Mouse (Mus musculus): ENCODE results near the gene Atf6. TPM values are rescaled to one million over a fixed set of nuclear protein-coding genes. Genes with fewer than 3 reads are reported as not detected.

Gene Atf6
- polyA plus RNA-seq, 1 experiment from 2014 or later = 9.8 TPM

- Histone ChIP-seq H3K9ac (ENCODE audit: low read length) (no peak overlapping the region), H3K4me3 (replicated peaks; ENCODE audit: low read length) (no peak overlapping the region), H3K27ac (ENCODE audit: low read length) (no peak overlapping the region), H3K36me3 (ENCODE audit: control insufficient read depth, insufficient read depth, low read length) (no peaks in the 10 kb centered on the region), H3K4me1 (ENCODE audit: control insufficient read depth, insufficient read depth, low read length) (0 out of 2 replicates have a peak, but pooled peaks cover 16% of the 10 kb centered on the region), H3K9me3 (replicated peaks; ENCODE audit: control insufficient read depth, low read length) (no peaks in the 10 kb centered on the region), H3K27me3 (ENCODE audit: control insufficient read depth, insufficient read depth, low read length) (no peaks in the 10 kb centered on the region), H3K4me2 (ENCODE audit: low read depth, low read length) (no peak overlapping the region)
- ATAC-seq (ENCODE audit: insufficient read depth, low FRiP score) = no peak
- WGBS = 65% methylated on average over 13 of the region's 13 CpGs
Observed at GRCm38 (mm10) chr1:170657643-170658314, 209.8 kb downstream of the Atf6 start.

GRCm38 (mm10) chr1:170657228-170657521, 210.4 kb downstream of the Atf6 start:
- H3K4me2 ChIP-seq (ENCODE audit: low read depth, low read length) = no peak overlapping the region
- H3K36me3 ChIP-seq (ENCODE audit: control insufficient read depth, insufficient read depth, low read length) = no peaks in the 10 kb centered on the region
- no peak for ATAC-seq (ENCODE audit: insufficient read depth, low FRiP score)
- H3K27me3 ChIP-seq (ENCODE audit: control insufficient read depth, insufficient read depth, low read length) = no peaks in the 10 kb centered on the region
- no peaks in the 10 kb centered on the region for H3K9me3 ChIP-seq (replicated peaks; ENCODE audit: control insufficient read depth, low read length)
- H3K4me1 ChIP-seq (ENCODE audit: control insufficient read depth, insufficient read depth, low read length) = 0 out of 2 replicates have a peak, but pooled peaks cover 16% of the 10 kb centered on the region
- WGBS = 54% methylated on average over 2 of the region's 2 CpGs
- no peak overlapping the region for H3K27ac ChIP-seq (ENCODE audit: low read length)
- no peak overlapping the region for H3K9ac ChIP-seq (ENCODE audit: low read length)
- H3K4me3 ChIP-seq (replicated peaks; ENCODE audit: low read length) = no peak overlapping the region

GRCm38 (mm10) chr1:170656518-170657227, 210.9 kb downstream of the Atf6 start:
- no peak overlapping the region for H3K9ac ChIP-seq (ENCODE audit: low read length)

GRCm38 (mm10) chr1:170655280-170655917, 212.2 kb downstream of the Atf6 start:
- Histone ChIP-seq H3K4me2 (ENCODE audit: low read depth, low read length) (no peak overlapping the region), H3K36me3 (ENCODE audit: control insufficient read depth, insufficient read depth, low read length) (no peaks in the 10 kb centered on the region), H3K4me1 (ENCODE audit: control insufficient read depth, insufficient read depth, low read length) (peaks cover 23% of the 10 kb centered on the region; the same call in 1 of the 2 replicates), H3K9ac (ENCODE audit: low read length) (no peak overlapping the region), H3K4me3 (replicated peaks; ENCODE audit: low read length) (no peak overlapping the region), H3K27me3 (ENCODE audit: control insufficient read depth, insufficient read depth, low read length) (no peaks in the 10 kb centered on the region), H3K9me3 (replicated peaks; ENCODE audit: control insufficient read depth, low read length) (no peaks in the 10 kb centered on the region), H3K27ac (ENCODE audit: low read length) (no peak overlapping the region)
- 49% methylated on average over 5 of the region's 5 CpGs for WGBS
- ATAC-seq (ENCODE audit: insufficient read depth, low FRiP score) = peak; percentile 38; the same call in 1 of the 2 replicates

More at GRCm38 (mm10) chr1:170656518-170657227, 210.9 kb downstream of the Atf6 start:
- no peaks in the 10 kb centered on the region for H3K9me3 ChIP-seq (replicated peaks; ENCODE audit: control insufficient read depth, low read length)
- no peak overlapping the region for H3K27ac ChIP-seq (ENCODE audit: low read length)
- 76% methylated on average over 11 of the region's 11 CpGs for WGBS
- H3K4me2 ChIP-seq (ENCODE audit: low read depth, low read length) = no peak overlapping the region
- no peak for ATAC-seq (ENCODE audit: insufficient read depth, low FRiP score)
- H3K4me1 ChIP-seq (ENCODE audit: control insufficient read depth, insufficient read depth, low read length) = peaks cover 20% of the 10 kb centered on the region; the same call in 1 of the 2 replicates
- H3K27me3 ChIP-seq (ENCODE audit: control insufficient read depth, insufficient read depth, low read length) = no peaks in the 10 kb centered on the region
- H3K4me3 ChIP-seq (replicated peaks; ENCODE audit: low read length) = no peak overlapping the region
- H3K36me3 ChIP-seq (ENCODE audit: control insufficient read depth, insufficient read depth, low read length) = no peaks in the 10 kb centered on the region

Other genes starting within 250 kb of the Atf6 start
- gene Olfml2b, start 223.2 kb downstream of the Atf6 start, polyA plus RNA-seq (2015; fragmentation: Nextera tagmentation; extraction: Ambion mirVana) = 49.2 and 58.5 TPM in 2 replicates
- gene Gm26620, start 17.3 kb upstream of the Atf6 start, polyA plus RNA-seq (2015; fragmentation: Nextera tagmentation; extraction: Ambion mirVana) = 1.4 and 1.8 TPM in 2 replicates
- gene Dusp12, start 17.8 kb upstream of the Atf6 start, polyA plus RNA-seq (2015; fragmentation: Nextera tagmentation; extraction: Ambion mirVana) = 33.1 and 38.3 TPM in 2 replicates
- not detected in 2 replicates for gene Fcrlb, start 45.2 kb upstream of the Atf6 start, polyA plus RNA-seq (2015; fragmentation: Nextera tagmentation; extraction: Ambion mirVana)
- 0.15 TPM in 1 of 2 replicates, not detected in the other for gene Fcrla, start 59.8 kb upstream of the Atf6 start, polyA plus RNA-seq (2015; fragmentation: Nextera tagmentation; extraction: Ambion mirVana)
- 3.4 TPM in 2 replicates for gene Fcgr2b, start 108.8 kb upstream of the Atf6 start, polyA plus RNA-seq (2015; fragmentation: Nextera tagmentation; extraction: Ambion mirVana)
- gene Fcgr4, start 151.1 kb upstream of the Atf6 start, polyA plus RNA-seq (2015; fragmentation: Nextera tagmentation; extraction: Ambion mirVana) = 0.90 and 1.5 TPM in 2 replicates
- gene Fcgr3, start 197.2 kb upstream of the Atf6 start, polyA plus RNA-seq (2015; fragmentation: Nextera tagmentation; extraction: Ambion mirVana) = 17.7 and 20.2 TPM in 2 replicates
- 2.1 and 3.1 TPM in 2 replicates for gene Cfap126, start 246.1 kb upstream of the Atf6 start, polyA plus RNA-seq (2015; fragmentation: Nextera tagmentation; extraction: Ambion mirVana)